Mouse (Mus musculus): ENCODE results near the gene Xpo1.
"Not testable (repeated sequence)": the region's sequence is repeated elsewhere in the genome, so short reads cannot be mapped to it uniquely, and the experiment has no call there.

Gene Xpo1

DNA sequence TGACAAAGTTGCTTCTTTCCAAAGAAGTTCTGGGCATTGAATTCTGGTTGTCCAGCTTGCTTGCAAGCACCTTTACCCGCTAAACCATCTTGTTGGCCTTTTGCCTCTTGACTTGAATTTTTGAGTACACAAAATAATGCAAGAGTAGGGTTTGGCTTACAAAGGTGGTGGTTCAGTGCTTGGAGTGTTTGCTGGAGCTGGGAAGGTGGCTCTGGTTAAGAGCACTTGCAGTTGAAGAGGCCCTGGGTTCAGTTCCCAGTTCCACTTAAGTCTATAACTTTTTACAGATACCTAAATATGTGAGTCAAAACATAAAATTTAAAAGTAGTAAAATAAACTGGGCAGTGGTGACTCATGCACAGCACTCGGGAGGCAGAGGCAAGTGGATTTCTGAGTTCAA, 42.5 kb downstream of the Xpo1 start:
- no peak for DNase-seq (ENCODE audit: low spot score in 2 of 2)

DNA sequence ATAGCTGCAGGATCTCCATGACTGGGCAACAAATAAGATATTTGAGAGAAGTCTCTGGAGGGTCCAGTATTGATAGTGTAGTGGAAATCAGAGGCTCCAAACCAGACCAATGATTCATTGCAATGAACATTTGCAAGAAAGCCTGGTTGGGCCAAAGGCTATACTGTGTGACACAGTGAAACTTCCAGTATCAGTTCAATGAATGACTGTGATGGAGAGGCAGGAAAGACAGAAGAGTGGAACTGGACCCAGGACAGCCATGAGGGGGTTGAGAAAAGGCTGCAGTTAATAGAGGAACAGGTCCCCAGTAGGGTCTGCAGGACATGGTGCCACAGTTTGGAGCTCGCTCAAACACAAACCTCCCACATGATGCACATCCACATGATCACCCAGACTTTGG, 44.1 kb downstream of the Xpo1 start:
- no peak for DNase-seq (ENCODE audit: low spot score in 2 of 2)

DNA sequence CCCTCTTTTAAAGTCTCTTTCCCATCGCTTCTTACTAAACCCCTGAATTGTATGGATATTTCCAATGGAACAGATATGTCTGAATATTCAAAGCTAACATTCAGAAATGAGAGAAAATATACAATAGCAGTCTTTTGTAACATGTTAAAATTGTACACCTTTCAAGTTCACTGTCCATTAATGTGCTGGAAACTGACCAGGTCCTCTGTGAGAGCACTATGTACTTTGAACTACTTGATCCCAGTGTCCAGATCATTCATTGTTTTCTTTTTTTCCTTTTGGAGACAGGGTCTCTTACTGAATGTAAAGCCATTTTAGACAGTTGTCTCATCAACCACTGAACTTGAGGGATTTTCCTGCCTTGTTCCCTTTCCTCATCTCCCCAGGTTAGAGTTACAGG, 47.3 kb downstream of the Xpo1 start:
- no peak for DNase-seq (ENCODE audit: low spot score in 2 of 2)

DNA sequence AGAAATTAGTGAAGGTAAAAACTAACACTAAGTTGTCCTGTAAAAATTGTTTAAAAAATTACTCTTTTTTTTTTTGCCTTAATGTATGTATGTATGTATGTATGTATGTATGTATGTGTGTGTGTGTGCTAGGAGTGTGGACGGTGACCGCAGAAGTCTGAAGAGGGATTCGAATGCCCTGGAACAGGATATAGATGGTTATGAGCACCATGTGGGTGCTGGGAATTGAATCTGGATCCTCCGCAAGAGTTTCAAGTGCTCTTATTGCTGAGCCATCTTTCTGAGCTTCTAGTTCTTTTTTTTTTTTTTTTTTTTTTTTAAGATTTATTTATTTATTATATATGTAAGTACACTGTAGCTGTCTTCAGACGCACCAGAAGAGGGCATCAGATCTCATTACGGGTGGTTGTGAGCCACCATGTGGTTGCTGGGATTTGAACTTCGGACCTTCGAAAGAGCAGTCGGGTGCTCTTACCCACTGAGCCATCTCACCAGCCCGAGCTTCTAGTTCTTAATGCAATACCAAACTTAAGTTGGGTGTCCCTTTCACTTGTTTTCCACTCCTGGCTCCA, 49.3 kb downstream of the Xpo1 start:
- not testable (repeated sequence) for DNase-seq (ENCODE audit: low spot score in 2 of 2)

DNA sequence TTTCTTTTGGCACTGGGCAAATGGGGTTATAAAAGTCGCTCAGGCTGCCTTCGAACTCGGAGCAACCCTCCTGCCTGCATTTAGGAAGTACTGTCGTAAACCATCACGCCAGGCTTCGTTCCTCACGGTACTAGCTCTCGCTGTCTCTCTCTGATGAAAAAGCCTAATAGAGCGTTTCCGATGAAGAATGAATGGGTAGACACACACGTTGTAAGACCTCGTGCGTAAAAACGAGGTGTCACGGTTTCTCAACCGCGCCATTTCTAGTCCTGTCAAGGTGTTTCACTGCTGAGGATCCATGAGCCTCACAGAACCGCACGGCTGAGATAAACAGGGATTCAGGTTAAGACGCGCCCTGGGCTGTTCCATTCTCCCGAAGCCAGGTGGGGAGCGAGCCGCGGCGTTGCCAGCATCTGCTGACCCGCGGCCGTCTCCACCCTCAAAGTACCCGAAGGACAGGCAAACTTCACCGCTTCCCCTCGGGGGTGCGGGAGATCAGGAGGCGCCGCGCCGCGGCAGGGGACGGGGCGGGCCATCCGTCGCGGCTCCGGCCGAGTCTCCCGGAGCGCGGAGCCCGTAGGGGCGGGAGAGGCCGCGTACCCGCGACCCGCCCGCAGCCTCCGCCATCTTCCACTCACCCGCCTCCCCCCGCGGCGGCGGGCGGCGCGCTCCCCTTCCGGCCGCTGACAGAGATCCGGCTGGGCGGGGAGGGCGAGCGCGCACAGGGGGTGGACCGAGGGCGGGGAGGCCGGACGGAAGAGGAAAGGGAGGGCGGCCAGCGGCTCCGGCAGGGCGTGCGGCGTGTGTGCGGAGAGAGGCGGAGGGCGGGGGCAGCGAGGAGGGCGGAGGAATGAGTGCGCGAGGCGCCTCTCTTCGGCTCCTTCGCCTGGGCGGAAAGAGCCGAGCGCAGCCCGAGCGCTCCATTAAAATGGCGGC, 50.1 kb downstream of the Xpo1 start:
- peak; percentile 93 to 95 for DNase-seq (ENCODE audit: low spot score in 2 of 2)

DNA sequence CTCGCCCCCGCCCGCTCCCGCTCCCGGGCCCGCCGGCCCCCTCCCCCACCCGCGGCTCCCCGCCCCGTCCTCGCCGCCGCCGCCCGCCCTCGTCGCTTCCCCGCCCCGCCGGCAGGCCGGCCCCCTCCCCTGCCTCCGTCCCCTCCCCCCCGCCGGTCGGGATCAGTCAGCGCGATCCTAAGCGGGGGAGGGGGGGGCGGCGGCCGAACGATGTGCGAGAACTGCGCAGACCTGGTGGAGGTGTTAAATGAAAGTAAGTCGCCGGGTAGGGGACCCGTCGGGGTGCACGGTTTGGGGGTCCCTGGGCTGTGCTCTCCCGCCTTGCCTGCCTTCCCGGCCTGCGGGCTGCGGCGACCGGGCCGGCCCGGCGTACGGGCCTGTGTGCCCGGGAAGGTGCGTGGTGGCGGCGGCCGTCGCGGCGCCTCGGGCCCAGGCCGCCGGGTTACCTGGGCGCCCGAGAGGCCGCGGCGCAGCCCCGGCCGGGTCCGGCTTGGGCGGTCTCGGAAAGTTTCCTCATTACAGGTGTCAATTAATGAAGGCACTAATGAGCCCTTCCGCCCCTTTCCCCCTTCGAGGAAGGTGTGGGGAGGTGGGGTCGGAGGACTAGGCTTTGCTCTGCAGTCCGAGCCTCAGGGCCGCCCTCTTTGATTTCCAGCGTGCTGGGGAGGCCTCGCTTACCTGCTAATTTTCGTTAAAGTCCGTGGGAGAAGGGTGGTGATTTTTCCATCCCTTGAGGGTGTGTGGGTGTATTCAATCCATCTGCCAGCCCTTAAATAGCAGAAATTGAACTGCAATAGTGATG, 51.1 kb downstream of the Xpo1 start, which contains the start of gene Usp34:
TSS of gene Usp34 (plus strand) at position 132 of the 802 bp plus-strand sequence.
- peak; percentile 50 to 58 for DNase-seq (ENCODE audit: low spot score in 2 of 2)

DNA sequence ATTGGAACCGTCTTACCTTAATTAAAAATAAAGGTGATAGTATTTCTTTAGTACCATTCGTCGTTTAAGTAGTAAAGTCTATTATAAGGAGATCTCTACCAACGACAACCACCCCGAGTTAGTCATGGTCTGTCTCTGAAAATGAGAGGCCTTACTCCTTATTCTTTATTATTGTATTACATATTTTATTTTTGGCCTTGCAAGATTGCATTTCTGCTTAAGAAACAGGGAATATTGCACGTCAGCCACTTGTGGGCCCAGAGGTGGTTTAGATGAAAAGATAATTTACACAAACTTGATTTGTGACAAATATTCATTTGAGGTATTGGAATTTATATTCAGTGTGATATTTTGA, 51.7 kb downstream of the Xpo1 start:
- DNase-seq (ENCODE audit: low spot score in 2 of 2), result no peak

DNA sequence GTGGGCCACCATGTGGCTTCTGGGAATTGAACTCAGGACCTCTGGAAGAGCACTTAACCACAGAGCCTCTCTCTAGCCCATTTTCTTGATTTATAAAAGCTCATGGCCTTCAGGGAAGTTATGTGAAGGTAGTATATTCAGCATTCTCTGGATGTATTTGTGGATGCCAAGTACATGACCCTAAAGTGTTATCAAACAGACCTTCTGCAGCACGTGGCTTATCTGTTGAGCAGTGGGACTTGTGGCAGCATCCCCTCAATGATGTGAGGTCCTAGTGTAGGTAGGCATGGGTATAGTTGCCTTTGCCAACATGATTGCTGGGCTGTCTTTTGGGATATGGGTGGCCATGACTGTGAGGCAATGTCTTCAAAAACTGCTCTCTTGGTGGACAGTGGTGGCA, 57.7 kb downstream of the Xpo1 start:
- no peak for DNase-seq (ENCODE audit: low spot score in 2 of 2)

DNA sequence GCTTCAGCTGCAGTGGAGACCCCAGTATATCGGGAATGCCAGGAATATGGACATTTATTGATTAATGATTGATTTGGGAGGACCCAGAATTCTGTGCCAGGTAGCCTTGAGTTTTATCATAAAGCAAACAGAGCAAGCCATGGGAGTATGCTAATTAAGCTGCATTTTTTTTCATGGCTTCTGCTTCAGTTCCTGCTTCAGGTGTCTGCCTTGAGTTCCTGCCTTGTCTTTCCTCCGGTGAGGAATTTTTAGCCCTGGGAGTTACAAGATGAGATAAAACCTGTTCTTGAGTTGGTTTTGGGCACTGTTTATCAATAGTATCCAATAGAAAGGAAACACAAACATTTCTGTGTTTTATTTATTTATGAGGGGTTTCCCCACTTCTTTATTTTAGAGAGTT, 73.6 kb downstream of the Xpo1 start:
- no peak for DNase-seq (ENCODE audit: low spot score in 2 of 2)

DNA sequence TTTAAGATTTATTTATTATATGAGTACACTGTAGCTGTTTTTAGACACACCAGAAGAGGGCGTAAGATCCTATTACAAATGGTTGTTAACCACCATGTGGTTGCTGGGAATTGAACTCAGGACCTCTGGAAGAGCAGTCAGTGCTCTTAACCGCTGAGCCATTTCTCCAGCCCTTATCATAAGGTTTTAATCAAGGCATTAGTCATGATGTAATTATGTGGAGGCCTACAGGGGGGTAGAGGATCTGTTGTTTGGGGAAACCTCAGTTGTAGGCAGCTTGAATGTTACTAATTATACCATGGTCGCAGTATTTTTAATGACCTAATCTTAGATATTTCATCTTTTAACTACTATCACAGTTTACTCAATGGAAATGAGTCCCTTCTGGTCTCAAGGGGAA, 76.3 kb downstream of the Xpo1 start:
- DNase-seq (ENCODE audit: low spot score in 2 of 2), result no peak

DNA sequence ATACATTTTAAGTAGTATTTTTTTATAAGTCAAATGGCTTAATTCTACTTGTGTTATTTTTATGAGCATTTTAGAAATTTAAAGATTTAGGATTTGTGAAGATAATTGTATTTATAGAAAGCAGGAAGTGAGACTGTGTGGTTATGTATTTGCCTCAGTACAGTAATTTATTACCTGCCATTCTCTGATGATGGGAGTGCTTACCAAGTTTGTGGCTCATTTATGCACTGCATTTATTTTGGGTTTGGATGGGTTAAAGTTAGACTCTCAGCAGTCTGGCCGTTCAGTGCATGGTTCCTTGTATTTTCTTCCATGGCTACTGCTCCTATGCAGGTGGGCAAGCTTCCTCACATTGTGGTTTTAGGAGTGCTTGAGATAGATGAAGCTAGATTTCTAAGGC, 79.3 kb downstream of the Xpo1 start:
- DNase-seq (ENCODE audit: low spot score in 2 of 2), result no peak
